Mouse (Mus musculus): ENCODE data around the gene Tmigd3. TPM values are rescaled to one million over a fixed set of nuclear protein-coding genes. Genes with fewer than 3 reads are reported as not detected.

Tmigd3 gene
- polyA plus RNA-seq, 1 experiment from 2014 or later = 0.44 TPM

- H3K4me2 ChIP-seq (replicated peaks; ENCODE audit: low read depth) = no peak overlapping the region
- no peaks in the 10 kb centered on the region for H3K9me3 ChIP-seq (ENCODE audit: control insufficient read depth)
- WGBS = 72% methylated on average over 2 of the region's 2 CpGs
- no peak for ATAC-seq
- no peaks in the 10 kb centered on the region for H3K27me3 ChIP-seq (replicated peaks; ENCODE audit: control insufficient read depth, insufficient read depth, low read length)
- H3K4me3 ChIP-seq (ENCODE audit: low read depth, low read length) = no peak overlapping the region
- H3K9ac ChIP-seq (ENCODE audit: low read depth, low read length) = no peak overlapping the region
- no peak overlapping the region for H3K27ac ChIP-seq (ENCODE audit: low read depth, low read length)
- TF ChIP-seq CTCF (IDR thresholded peaks at IDR 0.05; ENCODE audit: low read depth) = no peak
- H3K36me3 ChIP-seq (ENCODE audit: control insufficient read depth, insufficient read depth) = no peaks in the 10 kb centered on the region
- peaks cover 5% of the 10 kb centered on the region; the same call in 1 of the 2 replicates for H3K4me1 ChIP-seq (replicated peaks; ENCODE audit: control insufficient read depth, insufficient read depth, low read length)
Measured at GRCm38 (mm10) chr3:105898325-105898724, 27.6 kb downstream of the Tmigd3 start.

- Histone ChIP-seq H3K9me3 (ENCODE audit: control insufficient read depth) (no peaks in the 10 kb centered on the region), H3K27ac (ENCODE audit: low read depth, low read length) (no peak overlapping the region), H3K9ac (ENCODE audit: low read depth, low read length) (no peak overlapping the region), H3K36me3 (ENCODE audit: control insufficient read depth, insufficient read depth) (no peaks in the 10 kb centered on the region), H3K4me3 (ENCODE audit: low read depth, low read length) (no peak overlapping the region), H3K4me1 (replicated peaks; ENCODE audit: control insufficient read depth, insufficient read depth, low read length) (peaks cover 5% of the 10 kb centered on the region; the same call in 1 of the 2 replicates), H3K4me2 (replicated peaks; ENCODE audit: low read depth) (no peak overlapping the region), H3K27me3 (replicated peaks; ENCODE audit: control insufficient read depth, insufficient read depth, low read length) (no peaks in the 10 kb centered on the region)
- ATAC-seq = no peak
- no peak for TF ChIP-seq CTCF (IDR thresholded peaks at IDR 0.05; ENCODE audit: low read depth)
- 91% methylated on average over 11 of the region's 11 CpGs for WGBS
Measured at GRCm38 (mm10) chr3:105898861-105899260, 28.2 kb downstream of the Tmigd3 start.

GRCm38 (mm10) chr3:105899394-105900147 is 28.9 kb downstream of the Tmigd3 start:
- 0 out of 2 replicates have a peak overlapping the region, but pooled peaks have one; percentile 13 for H3K4me2 ChIP-seq (replicated peaks; ENCODE audit: low read depth)
- no peaks in the 10 kb centered on the region for H3K27me3 ChIP-seq (replicated peaks; ENCODE audit: control insufficient read depth, insufficient read depth, low read length)
- ATAC-seq = 0 out of 2 replicates have a peak, but pooled peaks have one; percentile 17
- H3K9ac ChIP-seq (ENCODE audit: low read depth, low read length) = no peak overlapping the region
- WGBS = 40% methylated on average over 8 of the region's 8 CpGs
- TF ChIP-seq CTCF (IDR thresholded peaks at IDR 0.05; ENCODE audit: low read depth) = peak; percentile 95
- H3K27ac ChIP-seq (ENCODE audit: low read depth, low read length) = no peak overlapping the region
- H3K4me1 ChIP-seq (replicated peaks; ENCODE audit: control insufficient read depth, insufficient read depth, low read length) = no peaks in the 10 kb centered on the region
- H3K9me3 ChIP-seq (ENCODE audit: control insufficient read depth) = no peaks in the 10 kb centered on the region
- no peaks in the 10 kb centered on the region for H3K36me3 ChIP-seq (ENCODE audit: control insufficient read depth, insufficient read depth)
- no peak overlapping the region for H3K4me3 ChIP-seq (ENCODE audit: low read depth, low read length)

GRCm38 (mm10) chr3:105900266-105900665 is 29.6 kb downstream of the Tmigd3 start:
- no peak for TF ChIP-seq CTCF (IDR thresholded peaks at IDR 0.05; ENCODE audit: low read depth)
- no peak for ATAC-seq
- 75% methylated on average over 6 of the region's 6 CpGs for WGBS

GRCm38 (mm10) chr3:105900716-105901115 is 30.0 kb downstream of the Tmigd3 start:
- no peak overlapping the region for H3K27ac ChIP-seq (ENCODE audit: low read depth, low read length)
- H3K27me3 ChIP-seq (replicated peaks; ENCODE audit: control insufficient read depth, insufficient read depth, low read length) = no peaks in the 10 kb centered on the region
- H3K36me3 ChIP-seq (ENCODE audit: control insufficient read depth, insufficient read depth) = no peaks in the 10 kb centered on the region
- H3K9ac ChIP-seq (ENCODE audit: low read depth, low read length) = no peak overlapping the region
- no peak for ATAC-seq
- H3K4me2 ChIP-seq (replicated peaks; ENCODE audit: low read depth) = no peak overlapping the region
- no peaks in the 10 kb centered on the region for H3K9me3 ChIP-seq (ENCODE audit: control insufficient read depth)
- TF ChIP-seq CTCF (IDR thresholded peaks at IDR 0.05; ENCODE audit: low read depth) = no peak
- no peak overlapping the region for H3K4me3 ChIP-seq (ENCODE audit: low read depth, low read length)
- 70% methylated on average over 3 of the region's 3 CpGs for WGBS
- H3K4me1 ChIP-seq (replicated peaks; ENCODE audit: control insufficient read depth, insufficient read depth, low read length) = no peaks in the 10 kb centered on the region

More at GRCm38 (mm10) chr3:105900266-105900665, 29.6 kb downstream of the Tmigd3 start:
- no peaks in the 10 kb centered on the region for H3K9me3 ChIP-seq (ENCODE audit: control insufficient read depth)
- no peak overlapping the region for H3K9ac ChIP-seq (ENCODE audit: low read depth, low read length)
- no peak overlapping the region for H3K4me3 ChIP-seq (ENCODE audit: low read depth, low read length)
- no peaks in the 10 kb centered on the region for H3K27me3 ChIP-seq (replicated peaks; ENCODE audit: control insufficient read depth, insufficient read depth, low read length)
- no peaks in the 10 kb centered on the region for H3K36me3 ChIP-seq (ENCODE audit: control insufficient read depth, insufficient read depth)
- H3K4me1 ChIP-seq (replicated peaks; ENCODE audit: control insufficient read depth, insufficient read depth, low read length) = no peaks in the 10 kb centered on the region
- no peak overlapping the region for H3K27ac ChIP-seq (ENCODE audit: low read depth, low read length)
- no peak overlapping the region for H3K4me2 ChIP-seq (replicated peaks; ENCODE audit: low read depth)

GRCm38 (mm10) chr3:105901468-105901867 is 30.8 kb downstream of the Tmigd3 start:
- Histone ChIP-seq H3K9me3 (ENCODE audit: control insufficient read depth) (no peaks in the 10 kb centered on the region), H3K9ac (ENCODE audit: low read depth, low read length) (no peak overlapping the region), H3K27ac (ENCODE audit: low read depth, low read length) (no peak overlapping the region), H3K4me3 (ENCODE audit: low read depth, low read length) (no peak overlapping the region), H3K4me2 (replicated peaks; ENCODE audit: low read depth) (no peak overlapping the region), H3K27me3 (replicated peaks; ENCODE audit: control insufficient read depth, insufficient read depth, low read length) (no peaks in the 10 kb centered on the region), H3K4me1 (replicated peaks; ENCODE audit: control insufficient read depth, insufficient read depth, low read length) (no peaks in the 10 kb centered on the region), H3K36me3 (ENCODE audit: control insufficient read depth, insufficient read depth) (no peaks in the 10 kb centered on the region)
- TF ChIP-seq CTCF (IDR thresholded peaks at IDR 0.05; ENCODE audit: low read depth) = no peak
- no peak for ATAC-seq
- 66% methylated on average over 4 of the region's 4 CpGs for WGBS
